Mouse (Mus musculus) midbrain, embryonic 13.5 days (tissue): ENCODE data around the gene Lrrc8d. TPM values are rescaled to one million over a fixed set of nuclear protein-coding genes. Genes with fewer than 3 reads are reported as not detected.
A peak's percentile ranks its signal among the peaks of the same experiment; 100 is the strongest.

Experiments
- ATAC-seq: fragments of 200-750 bp; cut with Nextera tagmentation; 2 replicates; pipeline ENCODE4 v1.8.0; 2017; ENCODE audit warnings: mild to moderate bottlenecking, moderate TSS enrichment, moderate library complexity
- H3K27ac ChIP-seq: fragments of 300-500 bp; sonication (generic); 2 replicates; pipeline ENCODE4 v1.5.1; 2015; ENCODE audit warnings: inconsistent platforms, mild to moderate bottlenecking, moderate library complexity
- H3K27me3 ChIP-seq: fragments of 300-500 bp; sonication (generic); 2 replicates; pipeline ENCODE4 v1.6.1; 2015; ENCODE audit warnings: mild to moderate bottlenecking, inconsistent platforms
- H3K36me3 ChIP-seq: fragments of 300-500 bp; sonication (generic); 2 replicates; pipeline ENCODE4 v1.6.1; 2015; ENCODE audit warnings: mild to moderate bottlenecking, inconsistent platforms
- H3K4me1 ChIP-seq: fragments of 300-500 bp; sonication (generic); replicated peaks from 2 replicates; pipeline ENCODE4 v1.6.1; 2015; ENCODE audit warnings: inconsistent platforms
- H3K4me2 ChIP-seq: fragments of 300-500 bp; sonication (generic); replicated peaks from 2 replicates; pipeline ENCODE4 v1.6.1; 2015; ENCODE audit warnings: moderate library complexity, mild to moderate bottlenecking, inconsistent platforms
- H3K4me3 ChIP-seq: fragments of 300-500 bp; sonication (generic); replicated peaks from 2 replicates; pipeline ENCODE4 v1.5.1; 2015; ENCODE audit warnings: mild to moderate bottlenecking, inconsistent platforms
- H3K9ac ChIP-seq: fragments of 300-500 bp; sonication (generic); replicated peaks from 2 replicates; pipeline ENCODE4 v1.6.1; 2015; ENCODE audit warnings: mild to moderate bottlenecking, inconsistent platforms
- H3K9me3 ChIP-seq: fragments of 300-500 bp; sonication (generic); 2 replicates; pipeline ENCODE4 v1.6.1; 2016; ENCODE audit warnings: mild to moderate bottlenecking, inconsistent platforms
- WGBS: fragments of 180-500 bp; shearing (Covaris S2); methylation state at CpG from one replicate; pipeline ENCODE4 v1.1.7; 2015; 5-methylcytosine and 5-hydroxymethylcytosine counted together
- polyA plus RNA-seq: library from polyadenylated mRNA; unstranded; fragments of >200 nt; fragmentation: Nextera tagmentation; extraction: Ambion mirVana; gene quantifications from 2 replicates; pipeline ENCODE4 v1.2.1, GENCODE M21; 2015

The Lrrc8d gene
- polyA plus RNA-seq, 1 experiment from 2014 or later, result 32.3 TPM

GRCm38 (mm10) chr5:105690502-105691454, 9.0 kb upstream of the Lrrc8d start:
- H3K27ac ChIP-seq, result no peak overlapping the region
- no peaks in the 10 kb centered on the region for H3K9me3 ChIP-seq
- H3K9ac ChIP-seq, result no peak overlapping the region
- WGBS, result 69% methylated on average over 10 of the region's 10 CpGs
- no peaks in the 10 kb centered on the region for H3K36me3 ChIP-seq
- H3K27me3 ChIP-seq, result no peaks in the 10 kb centered on the region
- H3K4me1 ChIP-seq, result no peaks in the 10 kb centered on the region
- no peak overlapping the region for H3K4me3 ChIP-seq
- no peak for ATAC-seq
- no peak overlapping the region for H3K4me2 ChIP-seq

GRCm38 (mm10) chr5:105691645-105692044, 8.1 kb upstream of the Lrrc8d start:
- H3K4me1 ChIP-seq, result no peaks in the 10 kb centered on the region
- H3K4me3 ChIP-seq, result no peak overlapping the region
- no peaks in the 10 kb centered on the region for H3K9me3 ChIP-seq
- H3K27ac ChIP-seq, result no peak overlapping the region
- WGBS, result 85% methylated on average over 7 of the region's 7 CpGs
- H3K9ac ChIP-seq, result no peak overlapping the region
- H3K4me2 ChIP-seq, result no peak overlapping the region
- ATAC-seq, result no peak
- H3K27me3 ChIP-seq, result no peaks in the 10 kb centered on the region
- no peaks in the 10 kb centered on the region for H3K36me3 ChIP-seq

- no peaks in the 10 kb centered on the region for H3K36me3 ChIP-seq
- H3K9ac ChIP-seq, result no peak overlapping the region
- peaks cover 9% of the 10 kb centered on the region for H3K4me1 ChIP-seq
- no peak overlapping the region for H3K27ac ChIP-seq
- H3K4me2 ChIP-seq, result no peak overlapping the region
- no peak overlapping the region for H3K4me3 ChIP-seq
- peaks cover 4% of the 10 kb centered on the region; the same call in 1 of the 2 replicates for H3K27me3 ChIP-seq
- 87% methylated on average over 7 of the region's 7 CpGs for WGBS
- H3K9me3 ChIP-seq, result no peaks in the 10 kb centered on the region
- no peak for ATAC-seq
Observed at GRCm38 (mm10) chr5:105694339-105694930, 5.3 kb upstream of the Lrrc8d start.

GRCm38 (mm10) chr5:105696049-105696448, 3.7 kb upstream of the Lrrc8d start:
- no peak for ATAC-seq
- no peak overlapping the region for H3K9ac ChIP-seq
- H3K4me2 ChIP-seq, result no peak overlapping the region
- H3K27me3 ChIP-seq, result peaks cover 4% of the 10 kb centered on the region; the same call in 1 of the 2 replicates
- H3K4me3 ChIP-seq, result no peak overlapping the region
- 90% methylated on average over 6 of the region's 6 CpGs for WGBS
- no peaks in the 10 kb centered on the region for H3K9me3 ChIP-seq
- H3K27ac ChIP-seq, result no peak overlapping the region
- H3K36me3 ChIP-seq, result no peaks in the 10 kb centered on the region
- peaks cover 13% of the 10 kb centered on the region for H3K4me1 ChIP-seq

DNA sequence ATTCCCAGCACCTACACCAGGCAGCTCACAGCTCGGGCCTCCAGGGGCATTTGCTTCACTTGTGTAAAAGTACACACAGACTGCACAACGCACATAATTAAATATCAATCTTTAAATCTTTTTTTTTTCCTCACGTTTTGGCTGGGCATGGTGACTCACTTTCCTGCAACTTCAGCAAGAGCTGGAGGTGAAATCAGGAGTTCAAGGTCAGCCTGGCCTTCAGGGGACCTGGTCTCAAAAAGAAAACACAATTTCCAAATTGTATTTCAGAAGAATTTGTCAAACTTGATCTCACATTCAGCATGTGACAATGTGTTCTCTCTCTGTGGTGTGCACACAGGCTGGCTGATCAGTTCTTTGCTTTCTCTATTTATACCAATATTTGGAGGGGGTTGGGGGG, 1.9 kb upstream of the Lrrc8d start:
- ATAC-seq, result no peak
- Histone ChIP-seq H3K9ac (no peak overlapping the region), H3K27ac (no peak overlapping the region)

GRCm38 (mm10) chr5:105698694-105699093, 1.1 kb upstream of the Lrrc8d start:
- peak overlapping the region; percentile 75 for H3K4me2 ChIP-seq
- H3K9ac ChIP-seq, result no peak overlapping the region
- H3K27ac ChIP-seq, result no peak overlapping the region
- H3K36me3 ChIP-seq, result no peaks in the 10 kb centered on the region
- peaks cover 4% of the 10 kb centered on the region; the same call in 1 of the 2 replicates for H3K27me3 ChIP-seq
- WGBS, result 16% methylated on average over 7 of the region's 7 CpGs
- peaks cover 38% of the 10 kb centered on the region for H3K4me1 ChIP-seq
- ATAC-seq, result no peak
- H3K9me3 ChIP-seq, result no peaks in the 10 kb centered on the region
- H3K4me3 ChIP-seq, result peak overlapping the region; percentile 92; the same call in 1 of the 2 replicates

More for the DNA sequence above, 1.9 kb upstream of the Lrrc8d start:
- H3K4me2 ChIP-seq, result no peak overlapping the region
- no peaks in the 10 kb centered on the region for H3K9me3 ChIP-seq
- H3K36me3 ChIP-seq, result no peaks in the 10 kb centered on the region
- 92% methylated on average over 3 of the region's 3 CpGs for WGBS
- peaks cover 4% of the 10 kb centered on the region; the same call in 1 of the 2 replicates for H3K27me3 ChIP-seq
- H3K4me3 ChIP-seq, result no peak overlapping the region
- H3K4me1 ChIP-seq, result peaks cover 30% of the 10 kb centered on the region

GRCm38 (mm10) chr5:105700070-105700851, 492 bp downstream of the Lrrc8d start:
- peak overlapping the region; percentile 92 for H3K4me3 ChIP-seq
- ATAC-seq, result peak; percentile 78
- no peaks in the 10 kb centered on the region for H3K9me3 ChIP-seq
- H3K27me3 ChIP-seq, result peaks cover 4% of the 10 kb centered on the region; the same call in 1 of the 2 replicates
- WGBS, result under 1% methylated on average over 81 of the region's 101 CpGs
- H3K27ac ChIP-seq, result peak overlapping the region; percentile 97
- H3K4me2 ChIP-seq, result peak overlapping the region; percentile 75
- no peaks in the 10 kb centered on the region for H3K36me3 ChIP-seq
- peaks cover 53% of the 10 kb centered on the region for H3K4me1 ChIP-seq
- H3K9ac ChIP-seq, result peak overlapping the region; percentile 99

DNA sequence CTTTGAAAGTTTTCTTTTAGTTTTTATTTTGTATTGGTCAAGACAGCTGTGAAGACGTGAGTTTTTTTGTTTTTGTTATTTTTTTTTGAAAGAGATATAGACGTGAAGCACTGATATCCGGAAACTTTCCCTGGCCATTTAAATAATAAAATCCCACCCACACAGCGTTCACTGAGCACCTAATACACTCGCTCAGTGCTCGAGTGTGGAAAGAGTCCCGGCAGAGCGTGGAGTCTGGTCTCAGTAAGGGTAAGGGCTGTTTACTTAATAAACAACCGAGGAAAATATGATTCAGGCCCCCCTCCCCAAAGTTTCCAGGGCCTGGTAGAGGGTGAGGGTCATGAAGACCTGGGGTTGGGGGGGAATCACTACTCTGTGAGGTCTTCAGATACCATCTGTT, 1.6 kb downstream of the Lrrc8d start:
- no peak for ATAC-seq
- H3K9me3 ChIP-seq, result no peaks in the 10 kb centered on the region
- H3K4me2 ChIP-seq, result peak overlapping the region; percentile 75
- peak overlapping the region; percentile 99 for H3K9ac ChIP-seq
- peak overlapping the region; percentile 92 for H3K4me3 ChIP-seq
- H3K4me1 ChIP-seq, result peaks cover 58% of the 10 kb centered on the region
- H3K27me3 ChIP-seq, result peaks cover 4% of the 10 kb centered on the region; the same call in 1 of the 2 replicates
- H3K36me3 ChIP-seq, result no peaks in the 10 kb centered on the region; the same call in 1 of the 2 replicates
- H3K27ac ChIP-seq, result 0 out of 2 replicates have a peak overlapping the region, but pooled peaks have one; percentile 97
- 70% methylated on average over 9 of the region's 9 CpGs for WGBS

DNA sequence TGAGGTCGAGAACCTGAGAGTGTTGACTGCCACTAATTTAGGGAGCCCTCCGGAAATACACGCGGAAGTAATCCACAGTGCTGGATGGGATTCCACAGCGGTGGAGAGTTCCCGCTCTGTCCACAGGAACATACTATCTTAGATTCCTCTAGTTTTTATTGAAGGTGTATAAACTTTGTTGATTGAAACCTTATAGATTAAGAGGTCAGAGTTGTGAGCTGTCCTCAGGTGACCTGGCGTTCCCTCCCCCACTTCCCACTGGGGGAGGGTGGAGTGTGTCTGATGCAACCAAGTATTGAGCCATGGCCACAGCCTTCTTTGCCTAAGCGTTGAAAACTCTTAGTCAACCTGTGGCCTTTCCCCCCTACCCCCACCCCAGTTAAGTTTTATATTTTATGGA, 2.1 kb downstream of the Lrrc8d start:
- no peak for ATAC-seq
- H3K27ac ChIP-seq, result no peak overlapping the region
- peaks cover 4% of the 10 kb centered on the region; the same call in 1 of the 2 replicates for H3K27me3 ChIP-seq
- WGBS, result 84% methylated on average over 8 of the region's 8 CpGs
- peaks cover under 1% of the 10 kb centered on the region for H3K36me3 ChIP-seq
- H3K9me3 ChIP-seq, result no peaks in the 10 kb centered on the region
- H3K4me2 ChIP-seq, result peak overlapping the region; percentile 75
- H3K9ac ChIP-seq, result no peak overlapping the region
- H3K4me1 ChIP-seq, result peaks cover 58% of the 10 kb centered on the region
- H3K4me3 ChIP-seq, result peak overlapping the region; percentile 92

GRCm38 (mm10) chr5:105702580-105703285, 3.0 kb downstream of the Lrrc8d start:
- Histone ChIP-seq H3K27ac (no peak overlapping the region), H3K4me1 (peaks cover 58% of the 10 kb centered on the region), H3K4me2 (no peak overlapping the region), H3K9me3 (no peaks in the 10 kb centered on the region), H3K4me3 (no peak overlapping the region), H3K36me3 (peaks cover 3% of the 10 kb centered on the region), H3K27me3 (peaks cover 4% of the 10 kb centered on the region; the same call in 1 of the 2 replicates), H3K9ac (no peak overlapping the region)
- no peak for ATAC-seq
- 79% methylated on average over 9 of the region's 9 CpGs for WGBS

DNA sequence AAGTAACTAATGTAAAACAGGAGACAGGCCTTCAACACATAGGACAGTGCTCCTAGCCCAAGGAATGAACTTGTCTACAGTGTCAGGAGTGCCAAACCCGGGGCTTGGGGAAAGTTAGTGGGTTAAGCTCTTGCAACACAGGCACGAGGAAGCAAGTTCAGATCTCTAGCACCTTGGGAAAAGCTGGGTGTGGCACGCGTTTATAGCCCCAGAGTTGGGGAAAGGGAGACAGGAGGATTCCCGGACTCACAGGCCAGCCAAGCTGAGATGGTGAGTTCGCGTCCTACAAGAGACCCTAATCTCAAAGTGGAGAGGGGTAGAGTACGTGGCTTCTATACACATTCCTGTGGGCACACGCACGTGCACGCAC, 3.5 kb downstream of the Lrrc8d start:
- Histone ChIP-seq H3K27ac (no peak overlapping the region), H3K9me3 (no peaks in the 10 kb centered on the region), H3K4me2 (no peak overlapping the region), H3K4me3 (no peak overlapping the region), H3K36me3 (peaks cover 3% of the 10 kb centered on the region), H3K27me3 (peaks cover 4% of the 10 kb centered on the region; the same call in 1 of the 2 replicates), H3K4me1 (peaks cover 58% of the 10 kb centered on the region), H3K9ac (no peak overlapping the region)
- 92% methylated on average over 11 of the region's 11 CpGs for WGBS
- ATAC-seq, result no peak
